Mouse (Mus musculus): Measurements from ENCODE around the gene Abl2. TPM values are rescaled to one million over a fixed set of nuclear protein-coding genes. Genes with fewer than 3 reads are reported as not detected.

Gene Abl2
- total RNA-seq, 2 experiments from 2014 or later, result 21.2 to 26.1 TPM

GRCm38 (mm10) chr1:156543999-156544398, 14.6 kb upstream of the Abl2 start:
- intact Hi-C loops (cut with DNase I), result loop anchor here (5.0 kb wide), 2 partner anchors 282 to 368 kb away; no protein-coding TSS in a partner anchor

GRCm38 (mm10) chr1:156558950-156559640, 509 bp downstream of the Abl2 start:
- intact Hi-C loops (cut with DNase I), result loop anchor here (2.0 to 5.0 kb wide), 2 partner anchors 54 to 158 kb away; partner anchors contain the start of gene Fam20b
- Histone ChIP-seq H3K4me3 (peak overlapping the region; percentile 99), H3K27ac (peak overlapping the region; percentile 97)
- TF ChIP-seq CTCF (IDR thresholded peaks at IDR 0.05), result no peak
- peak; percentile 66 for DNase-seq

More at GRCm38 (mm10) chr1:156543999-156544398, 14.6 kb upstream of the Abl2 start:
- no peak overlapping the region for H3K4me3 ChIP-seq
- DNase-seq, result no peak
- TF ChIP-seq CTCF (IDR thresholded peaks at IDR 0.05), result no peak
- H3K27ac ChIP-seq, result no peak overlapping the region

- intact Hi-C loops (cut with DNase I), result loop anchor here (2.0 to 5.0 kb wide), 2 partner anchors 53 to 158 kb away; partner anchors contain the start of gene Fam20b
- no peak for DNase-seq
- H3K27ac ChIP-seq, result peak overlapping the region; percentile 97
- H3K4me3 ChIP-seq, result peak overlapping the region; percentile 99
- no peak for TF ChIP-seq CTCF (IDR thresholded peaks at IDR 0.05)
Measured at GRCm38 (mm10) chr1:156559641-156560020, 1.0 kb downstream of the Abl2 start.

- H3K4me3 ChIP-seq, result no peak overlapping the region; the same call in 1 of the 2 replicates
- no peak for TF ChIP-seq CTCF (IDR thresholded peaks at IDR 0.05)
- H3K27ac ChIP-seq, result no peak overlapping the region
- intact Hi-C loops (cut with DNase I), result no loop called here
- no peak for DNase-seq
Measured at GRCm38 (mm10) chr1:156560500-156560899, 1.9 kb downstream of the Abl2 start.

- intact Hi-C loops (cut with DNase I), result no loop called here
- no peak overlapping the region for H3K4me3 ChIP-seq
- H3K27ac ChIP-seq, result no peak overlapping the region
- no peak for TF ChIP-seq CTCF (IDR thresholded peaks at IDR 0.05)
- no peak for DNase-seq
Measured at GRCm38 (mm10) chr1:156565328-156565727, 6.7 kb downstream of the Abl2 start.

- Histone ChIP-seq H3K27ac (no peak overlapping the region), H3K4me3 (no peak overlapping the region)
- DNase-seq, result no peak
- peak; percentile 50 for TF ChIP-seq CTCF (IDR thresholded peaks at IDR 0.05)
- intact Hi-C loops (cut with DNase I), result no loop called here
Measured at GRCm38 (mm10) chr1:156566132-156566531, 7.5 kb downstream of the Abl2 start.

- intact Hi-C loops (cut with DNase I), result no loop called here
- DNase-seq, result no peak
- no peak for TF ChIP-seq CTCF (IDR thresholded peaks at IDR 0.05)
- Histone ChIP-seq H3K27ac (no peak overlapping the region), H3K4me3 (no peak overlapping the region)
Measured at GRCm38 (mm10) chr1:156569615-156570014, 11.0 kb downstream of the Abl2 start.

GRCm38 (mm10) chr1:156572952-156573351, 14.4 kb downstream of the Abl2 start:
- no peak for TF ChIP-seq CTCF (IDR thresholded peaks at IDR 0.05)
- Histone ChIP-seq H3K4me3 (no peak overlapping the region), H3K27ac (no peak overlapping the region)
- no peak for DNase-seq
- intact Hi-C loops (cut with DNase I), result no loop called here

GRCm38 (mm10) chr1:156581149-156581548, 22.6 kb downstream of the Abl2 start:
- TF ChIP-seq CTCF (IDR thresholded peaks at IDR 0.05), result no peak
- Histone ChIP-seq H3K27ac (peak overlapping the region; percentile 60), H3K4me3 (peak overlapping the region; percentile 43)
- intact Hi-C loops (cut with DNase I), result no loop called here
- DNase-seq, result no peak

GRCm38 (mm10) chr1:156584175-156584574, 25.6 kb downstream of the Abl2 start:
- intact Hi-C loops (cut with DNase I), result no loop called here
- TF ChIP-seq CTCF (IDR thresholded peaks at IDR 0.05), result peak; percentile 64
- Histone ChIP-seq H3K4me3 (no peak overlapping the region), H3K27ac (no peak overlapping the region)
- no peak for DNase-seq

GRCm38 (mm10) chr1:156585512-156585911, 26.9 kb downstream of the Abl2 start:
- Histone ChIP-seq H3K27ac (no peak overlapping the region), H3K4me3 (no peak overlapping the region)
- TF ChIP-seq CTCF (IDR thresholded peaks at IDR 0.05), result no peak
- intact Hi-C loops (cut with DNase I), result loop anchor here (5.0 kb wide), 1 partner anchor 47 kb away; no protein-coding TSS in a partner anchor
- no peak for DNase-seq

- H3K27ac ChIP-seq, result no peak overlapping the region
- intact Hi-C loops (cut with DNase I), result loop anchor here (5.0 kb wide), 1 partner anchor 42 kb away; no protein-coding TSS in a partner anchor
- TF ChIP-seq CTCF (IDR thresholded peaks at IDR 0.05), result no peak
- H3K4me3 ChIP-seq, result no peak overlapping the region
- DNase-seq, result no peak
Measured at GRCm38 (mm10) chr1:156589811-156590305, 31.3 kb downstream of the Abl2 start.

- intact Hi-C loops (cut with DNase I), result no loop called here
- H3K4me3 ChIP-seq, result no peak overlapping the region
- H3K27ac ChIP-seq, result no peak overlapping the region
- TF ChIP-seq CTCF (IDR thresholded peaks at IDR 0.05), result no peak
- no peak for DNase-seq
Measured at GRCm38 (mm10) chr1:156590357-156590756, 31.8 kb downstream of the Abl2 start.
